Comparison of ENCODE assay signal across 9 mouse cellular contexts in the genomic region with DNA sequence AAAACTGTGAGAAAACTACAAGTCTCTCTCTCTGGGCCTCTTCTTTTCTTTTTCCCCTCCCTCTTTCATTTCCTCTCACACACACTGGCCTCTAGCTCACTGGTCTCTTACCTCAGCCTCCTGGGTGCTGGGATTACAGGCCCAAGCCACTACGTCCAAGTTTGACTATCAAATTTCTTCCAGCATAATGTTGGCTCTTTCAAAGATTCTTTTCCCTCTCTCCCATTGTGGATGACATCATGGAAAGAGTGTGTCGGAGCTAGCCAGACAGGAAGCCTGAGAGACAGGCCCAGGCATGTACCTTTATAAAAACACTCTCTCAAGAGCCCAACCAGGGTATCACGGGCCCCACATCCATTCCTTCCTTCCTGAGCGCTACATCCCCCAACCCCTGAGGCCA. TPM values are rescaled to one million over a fixed set of nuclear protein-coding genes. Genes with fewer than 3 reads are reported as not detected.
DNase-seq lines count a peak whose midpoint lies in the region; ATAC-seq and TF ChIP-seq lines count a peak whose summit lies in the region.
"Had no signal": no experiment of that assay in that cellular context is flagged by ENCODE, and none has a peak within 500 bp of the region (broad histone marks: within the 10 kb centered on the region; RNA-seq: fewer than 3 reads in every experiment).

No protein-coding gene starts in this region.

- H3K36me3 ChIP-seq in heart, embryonic 11.5 days (ENCODE audit: control insufficient read depth, insufficient read depth, low read length): peaks cover 15% of the 10 kb centered on the region
- no peaks in the 10 kb centered on the region for H3K36me3 ChIP-seq in kidney, postnatal 0 days (ENCODE audit: insufficient read depth, low read length)
- H3K36me3 ChIP-seq in midbrain, embryonic 16.5 days (ENCODE audit: control insufficient read depth, insufficient read depth, low read length): no peaks in the 10 kb centered on the region
- H3K36me3 ChIP-seq: neural tube, embryonic 12.5 days had no signal

- TF ChIP-seq POLR2A in brain, embryonic 14.5 days (IDR thresholded peaks at IDR 0.05; ENCODE audit: borderline replicate concordance, extremely low read depth, insufficient read depth, insufficient read length, poor library complexity, severe bottlenecking): no peak

- peaks cover 7% of the 10 kb centered on the region; the same call in 1 of the 2 replicates for H3K9me3 ChIP-seq in heart, embryonic 11.5 days (replicated peaks; ENCODE audit: control insufficient read depth, low read length)
- no peaks in the 10 kb centered on the region for H3K9me3 ChIP-seq in kidney, postnatal 0 days (replicated peaks; ENCODE audit: low read length)
- no peaks in the 10 kb centered on the region for H3K9me3 ChIP-seq in midbrain, embryonic 16.5 days (replicated peaks; ENCODE audit: control insufficient read depth, low read length, poor library complexity, severe bottlenecking)
- H3K9me3 ChIP-seq: neural tube, embryonic 12.5 days had no signal

- DNase-seq in 416B (ENCODE audit: low read depth): peak; percentile 51
- peak; percentile 69 for DNase-seq in brain, embryonic 14.5 days (ENCODE audit: low read depth)
- peak; percentile 57 for DNase-seq in kidney, postnatal 0 days (ENCODE audit: low spot score)
- no peak for DNase-seq in right cerebral cortex, postnatal 36 days (ENCODE audit: low spot score in 2 of 2)
- DNase-seq in spleen, postnatal 14 days (ENCODE audit: low spot score in 2 of 2): no peak

- TF ChIP-seq CTCF in brain, embryonic 14.5 days (IDR thresholded peaks at IDR 0.05; ENCODE audit: borderline replicate concordance, extremely low read depth, insufficient read depth, insufficient read length): no peak
- no peak for TF ChIP-seq CTCF in kidney, postnatal 0 days (IDR thresholded peaks at IDR 0.05; ENCODE audit: low read depth)

- H3K4me2 ChIP-seq in heart, embryonic 11.5 days: peak overlapping the region; percentile 29
- no peak overlapping the region for H3K4me2 ChIP-seq in kidney, postnatal 0 days (ENCODE audit: low read length)
- H3K4me2 ChIP-seq in midbrain, embryonic 16.5 days (ENCODE audit: low read length): no peak overlapping the region
- H3K4me2 ChIP-seq: neural tube, embryonic 12.5 days had no signal

- peaks cover 48% of the 10 kb centered on the region for H3K4me1 ChIP-seq in heart, embryonic 11.5 days (ENCODE audit: control insufficient read depth, insufficient read depth, low read length)
- peaks cover 29% of the 10 kb centered on the region for H3K4me1 ChIP-seq in kidney, postnatal 0 days (replicated peaks; ENCODE audit: insufficient read depth, low read length)
- H3K4me1 ChIP-seq in midbrain, embryonic 16.5 days (ENCODE audit: control insufficient read depth, insufficient read depth, low read length): peaks cover 14% of the 10 kb centered on the region

- no peaks in the 10 kb centered on the region for H3K27me3 ChIP-seq in heart, embryonic 11.5 days (ENCODE audit: control insufficient read depth, insufficient read depth, low read length)
- no peaks in the 10 kb centered on the region for H3K27me3 ChIP-seq in kidney, postnatal 0 days (ENCODE audit: insufficient read depth, low read length)
- H3K27me3 ChIP-seq in midbrain, embryonic 16.5 days (ENCODE audit: control insufficient read depth, insufficient read depth, low read depth, low read length): no peaks in the 10 kb centered on the region; the same call in 1 of the 2 replicates
- H3K27me3 ChIP-seq: neural tube, embryonic 12.5 days had no signal

- peak overlapping the region; percentile 98 for H3K27ac ChIP-seq in heart, embryonic 11.5 days (ENCODE audit: low read depth, low read length)
- H3K27ac ChIP-seq in kidney, postnatal 0 days: peak overlapping the region; percentile 82
- H3K27ac ChIP-seq in midbrain, embryonic 16.5 days (ENCODE audit: low read length): peak overlapping the region; percentile 33
- H3K27ac ChIP-seq: neural tube, embryonic 12.5 days had no signal

- H3K9ac ChIP-seq in heart, embryonic 11.5 days (ENCODE audit: low read depth, low read length): peak overlapping the region; percentile 13; the same call in 1 of the 2 replicates
- no peak overlapping the region for H3K9ac ChIP-seq in kidney, postnatal 0 days (ENCODE audit: low read depth, low read length)
- no peak overlapping the region for H3K9ac ChIP-seq in midbrain, embryonic 16.5 days (ENCODE audit: low read depth, low read length)
- H3K9ac ChIP-seq: neural tube, embryonic 12.5 days had no signal

- H3K4me3 ChIP-seq in heart, embryonic 11.5 days (ENCODE audit: low read depth, low read length): no peak overlapping the region
- H3K4me3 ChIP-seq in kidney, postnatal 0 days (replicated peaks; ENCODE audit: low read depth, low read length): no peak overlapping the region
- H3K4me3 ChIP-seq in midbrain, embryonic 16.5 days (ENCODE audit: low read depth, low read length): no peak overlapping the region
- H3K4me3 ChIP-seq: neural tube, embryonic 12.5 days had no signal

- WGBS in heart, embryonic 11.5 days (ENCODE audit: insufficient replicate concordance): 14% methylated on average over 4 of the region's 4 CpGs
- 20% methylated on average over 4 of the region's 4 CpGs for WGBS in kidney, postnatal 0 days
- 48% methylated on average over 4 of the region's 4 CpGs for WGBS in midbrain, embryonic 16.5 days

- peak; percentile 32; the same call in 1 of the 2 replicates for ATAC-seq in heart, embryonic 11.5 days (replicated peaks; ENCODE audit: insufficient number of reproducible peaks, low FRiP score, low TSS enrichment)
- ATAC-seq in kidney, postnatal 0 days (replicated peaks; ENCODE audit: low FRiP score, low read depth): 0 out of 2 replicates have a peak, but pooled peaks have one; percentile 7
- peak; percentile 33; the same call in 1 of the 2 replicates for ATAC-seq in midbrain, embryonic 16.5 days
- ATAC-seq in erythroblast, adult 5-6 weeks (replicated peaks; ENCODE audit: low FRiP score, poor library complexity, severe bottlenecking): no peak

RNA-seq across cellular contexts. Expression of a gene that starts 22.0 kb away (rescaled TPM):
- 16.4 and 24.5 TPM in 2 replicates for polyA plus RNA-seq in brain, embryonic 14.5 days (2012; rRNA removed)
- polyA plus RNA-seq in heart, embryonic 11.5 days (2014; fragmentation: Nextera tagmentation; extraction: Ambion mirVana): 199 and 238 TPM in 2 replicates
- 16.1 and 16.7 TPM in 2 replicates for polyA plus RNA-seq in kidney, postnatal 0 days (2015; fragmentation: Nextera tagmentation; extraction: Ambion mirVana)
- polyA plus RNA-seq in midbrain, embryonic 16.5 days (2015; fragmentation: Nextera tagmentation; extraction: Ambion mirVana): 9.6 and 10.9 TPM in 2 replicates
- total RNA-seq in erythroblast, adult 5-6 weeks (2015; ENCODE audit: low replicate concordance): 0.96 and 3.3 TPM in 2 replicates
- 4.9 TPM in 2 replicates for total RNA-seq in erythroblast, adult 5-6 weeks (2017; ENCODE audit: low replicate concordance)

Comparison
In these comparisons a context has a peak if more than half of its experiments do, and no peak if none do; other contexts are left out.
1. DNase-seq: peak in 416B (single experiment), brain, embryonic 14.5 days (single experiment) and kidney, postnatal 0 days (single experiment); none in right cerebral cortex, postnatal 36 days (0 of 2) and spleen, postnatal 14 days (0 of 2).
2. H3K27ac ChIP-seq: peak in every context shown above with its lines; median percentile 98 in heart, embryonic 11.5 days; 82 in kidney, postnatal 0 days; 33 in midbrain, embryonic 16.5 days.